Mouse (Mus musculus): ENCODE measurements around the gene Psmb8.
A peak's percentile ranks its signal among the peaks of the same experiment; 100 is the strongest.

Gene Psmb8

DNA sequence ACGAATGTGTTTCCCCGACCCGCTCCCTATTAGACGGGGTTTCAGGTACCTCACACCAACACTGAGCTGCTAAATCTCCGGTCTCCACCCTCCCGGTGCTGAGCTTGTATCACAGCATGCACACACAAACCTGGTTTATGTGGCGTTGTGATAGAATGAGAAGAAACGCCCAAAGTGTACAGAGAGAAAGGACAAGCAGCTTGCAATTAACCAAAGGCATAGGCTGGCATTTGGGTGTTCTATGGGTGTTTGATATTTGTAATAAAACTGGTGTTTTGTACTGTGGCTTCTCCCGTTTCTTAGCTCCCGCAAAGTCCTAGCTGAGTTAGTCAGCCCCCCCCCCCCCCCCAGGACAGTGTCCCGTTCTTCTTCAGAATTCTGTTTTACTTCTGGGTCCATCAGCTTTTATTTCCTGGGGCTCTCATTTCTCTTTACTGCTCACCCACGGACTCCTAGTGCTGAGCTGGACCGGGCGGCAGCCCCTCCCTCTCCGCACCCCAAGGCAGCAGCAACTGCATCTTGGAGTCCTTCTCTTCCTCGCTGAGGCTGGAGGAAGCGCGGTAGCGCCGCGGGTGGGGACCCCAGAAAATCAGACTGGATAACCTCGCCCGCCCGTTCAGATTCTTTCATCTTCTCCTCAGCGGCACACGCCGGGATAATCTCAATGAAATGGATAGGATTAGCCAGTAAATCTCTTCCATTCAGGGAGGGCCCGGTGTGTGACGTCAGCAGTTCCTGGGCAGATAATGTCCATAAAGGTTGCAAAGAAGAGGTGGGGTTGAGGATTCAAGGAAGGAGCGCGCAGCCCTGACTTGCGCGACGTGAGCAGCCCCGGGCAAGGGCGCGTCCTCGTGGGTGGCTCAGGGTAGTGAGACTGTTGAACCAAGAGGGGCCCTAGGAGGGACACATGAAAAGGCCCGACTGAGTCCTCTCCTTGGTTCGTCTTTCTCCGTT lies at the start of gene Psmb8:
TSS of gene Psmb8 (plus strand) at position 781 of the 954 bp plus-strand sequence.
- peak; percentile 67 for DNase-seq (ENCODE audit: low read depth, low spot score)

DNA sequence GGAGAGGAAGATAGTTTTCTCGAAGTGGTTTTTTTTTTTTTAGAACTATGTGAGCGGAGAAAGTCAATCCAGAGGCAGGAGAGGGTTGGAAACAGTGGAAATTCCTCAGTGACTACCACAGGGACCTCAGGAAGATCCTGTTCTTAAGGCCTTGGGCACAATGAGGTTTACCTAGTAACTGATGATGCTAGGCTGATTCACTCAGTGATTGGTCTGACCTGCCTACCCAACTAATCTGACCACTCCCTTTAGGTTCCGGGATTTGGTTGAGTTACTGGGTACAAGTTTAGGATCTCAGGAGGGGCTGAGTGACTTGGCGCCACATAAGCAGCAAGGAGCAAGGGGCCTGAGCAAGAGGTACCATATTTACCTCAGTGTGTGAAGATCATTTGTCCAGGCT lies 44.6 kb upstream of the Psmb8 start, which contains the start of gene H2-DMb1:
TSS of gene H2-DMb1 (plus strand) at position 150 of the 400 bp plus-strand sequence.
- no peak for DNase-seq (ENCODE audit: low read depth, low spot score)

DNA sequence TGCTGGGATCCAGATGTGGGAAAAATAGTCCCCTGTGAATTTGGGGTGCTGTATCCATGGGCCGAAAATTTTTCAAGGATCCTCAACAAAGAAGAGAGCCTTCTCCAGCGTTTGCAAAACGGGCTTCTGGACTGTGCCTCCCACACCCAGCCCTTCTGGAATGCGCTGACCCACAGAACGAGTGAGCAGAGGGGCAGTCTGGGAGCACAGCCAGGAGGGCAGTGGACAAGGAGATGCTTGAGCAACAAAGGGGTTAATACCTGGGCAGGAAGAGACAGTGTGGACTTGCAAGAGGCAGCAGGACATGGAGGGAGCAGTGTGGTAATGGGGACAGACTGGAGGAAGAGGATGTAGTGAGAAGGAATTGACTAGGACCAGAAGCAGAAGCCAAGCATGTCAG lies 42.0 kb upstream of the Psmb8 start:
- no peak for DNase-seq (ENCODE audit: low read depth, low spot score)

DNA sequence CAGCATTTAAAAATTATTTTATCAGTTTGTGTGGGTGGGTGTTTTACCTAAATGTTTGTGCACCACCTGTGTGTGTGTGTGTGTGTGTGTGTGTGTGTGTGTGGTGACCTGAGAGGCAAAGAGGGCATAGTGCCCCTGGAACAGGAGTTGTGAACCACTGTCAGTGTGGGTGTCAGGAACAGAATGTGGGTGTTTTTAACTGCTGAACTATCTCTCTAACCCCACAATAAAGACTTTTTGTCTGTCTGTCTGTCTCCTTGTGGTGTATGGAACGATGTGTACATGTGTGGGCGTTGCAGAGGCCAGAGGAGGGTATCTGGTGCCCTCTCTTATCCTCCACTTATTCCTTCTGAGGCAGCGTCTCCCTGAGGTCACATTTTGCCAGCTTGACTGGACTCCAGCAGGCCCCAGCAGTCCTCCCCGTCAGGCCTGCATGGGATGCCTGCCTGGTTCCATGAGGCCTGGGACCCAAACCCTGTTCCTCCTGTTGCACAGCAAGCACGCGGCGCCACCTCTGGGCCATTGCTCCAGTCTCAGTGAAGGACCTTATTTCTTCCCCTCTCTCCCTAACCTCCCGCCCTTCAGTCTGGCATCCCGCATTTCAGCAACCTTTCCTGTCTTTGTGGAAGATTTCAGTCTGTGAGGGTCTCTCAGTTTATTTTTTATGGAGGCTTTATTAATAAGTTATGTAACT lies 33.2 kb upstream of the Psmb8 start:
- no peak for DNase-seq (ENCODE audit: low read depth, low spot score)

DNA sequence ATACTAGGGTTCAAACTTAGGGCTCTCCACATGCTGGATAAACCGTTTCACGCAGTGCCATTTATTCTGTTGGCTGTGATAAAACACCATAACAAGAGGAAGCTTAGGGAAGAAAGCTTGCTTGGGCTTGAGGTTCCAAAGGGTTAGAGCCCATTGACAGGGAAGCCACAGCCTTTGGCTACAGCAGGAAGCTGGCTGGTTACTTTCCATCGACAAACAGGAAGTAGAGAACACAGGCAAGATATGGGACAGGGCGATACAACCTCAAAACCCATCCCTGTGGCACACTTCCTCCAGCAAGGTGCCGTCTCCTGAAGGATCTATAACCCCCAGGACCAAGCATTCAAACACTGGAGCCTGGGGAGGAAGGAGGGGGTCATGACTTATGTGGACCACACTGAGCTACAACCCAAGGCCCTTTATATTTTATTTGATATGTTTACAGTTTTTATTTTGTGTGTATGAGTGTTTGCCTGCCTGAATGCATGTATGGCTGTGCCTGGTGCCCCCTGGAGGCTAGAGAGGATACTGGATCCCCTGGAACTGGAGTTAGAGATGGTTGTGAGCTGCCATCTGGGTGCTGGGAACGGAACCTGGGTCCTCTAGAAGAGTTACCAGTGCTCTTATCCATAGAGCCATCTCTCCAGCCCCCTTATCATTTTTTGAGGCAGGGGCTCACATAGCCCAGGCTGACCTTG lies 32.3 kb upstream of the Psmb8 start:
- DNase-seq (ENCODE audit: low read depth, low spot score), result no peak

DNA sequence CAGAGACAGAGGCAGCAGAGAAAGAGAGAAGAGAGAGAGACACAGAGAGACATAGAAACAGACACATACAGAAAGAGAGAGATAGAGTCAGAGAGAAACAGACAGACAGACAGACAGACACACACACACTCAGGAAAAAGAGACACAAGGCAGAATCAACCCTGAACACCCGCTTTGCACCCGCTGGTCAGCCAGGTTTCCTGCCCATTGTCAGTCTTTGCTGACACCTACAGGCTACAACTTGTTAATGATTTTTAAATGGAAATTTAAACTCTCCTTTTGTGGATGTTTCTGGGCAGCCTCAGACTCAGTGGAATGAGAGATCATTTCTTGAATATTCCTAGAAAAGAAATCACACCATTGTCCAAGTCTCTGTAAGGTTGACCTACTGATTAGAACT lies 28.2 kb upstream of the Psmb8 start:
- no peak for DNase-seq (ENCODE audit: low read depth, low spot score)

DNA sequence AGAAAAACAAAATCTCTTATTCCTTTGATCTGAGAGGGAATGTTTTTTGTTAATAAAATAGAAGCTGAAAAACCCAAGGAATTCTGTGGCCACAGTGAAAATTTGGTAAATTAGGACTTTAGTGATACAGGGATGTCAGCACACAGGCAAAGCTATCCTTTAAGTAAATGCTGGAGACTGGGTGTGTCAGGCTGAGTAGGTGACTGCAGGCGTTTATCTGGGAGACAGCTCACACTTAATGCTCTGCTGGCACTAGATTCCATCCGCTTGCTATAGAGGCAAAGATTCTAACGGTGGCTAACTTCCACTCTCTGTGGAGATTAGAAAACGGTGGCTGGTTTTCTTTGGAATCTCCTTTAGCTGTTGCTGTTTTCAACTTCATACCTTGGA lies 27.0 kb upstream of the Psmb8 start:
- DNase-seq (ENCODE audit: low read depth, low spot score), result no peak

DNA sequence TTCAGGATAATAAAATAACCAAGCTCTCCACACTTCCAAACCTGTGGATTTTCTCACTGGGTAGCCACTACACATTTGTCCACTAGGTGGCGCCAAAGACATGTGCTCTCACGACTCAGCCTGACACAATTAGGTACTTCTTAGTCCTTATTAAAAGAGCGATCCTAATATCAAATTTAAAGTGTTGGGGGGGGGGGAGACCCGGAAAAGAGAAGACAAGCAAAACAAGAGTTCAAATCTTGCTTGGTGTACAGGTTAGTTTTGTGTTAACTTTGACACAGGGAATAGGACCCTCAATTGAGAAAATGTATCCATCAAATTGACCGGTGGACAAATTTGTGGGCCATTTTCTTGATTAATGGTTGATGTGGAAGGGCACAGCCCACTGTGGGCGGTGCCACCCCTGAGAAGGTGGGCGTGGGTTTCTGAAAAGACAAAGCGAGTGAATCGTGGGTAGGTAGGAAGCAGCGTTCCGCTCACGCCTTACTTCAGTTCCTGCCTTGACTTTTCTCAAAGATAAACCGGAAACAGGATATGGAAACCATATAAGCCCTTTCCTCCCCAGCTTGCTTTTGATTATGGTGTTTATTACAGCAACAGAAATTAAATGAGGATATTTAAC lies 26.5 kb upstream of the Psmb8 start:
- DNase-seq (ENCODE audit: low read depth, low spot score), result peak; percentile 39

DNA sequence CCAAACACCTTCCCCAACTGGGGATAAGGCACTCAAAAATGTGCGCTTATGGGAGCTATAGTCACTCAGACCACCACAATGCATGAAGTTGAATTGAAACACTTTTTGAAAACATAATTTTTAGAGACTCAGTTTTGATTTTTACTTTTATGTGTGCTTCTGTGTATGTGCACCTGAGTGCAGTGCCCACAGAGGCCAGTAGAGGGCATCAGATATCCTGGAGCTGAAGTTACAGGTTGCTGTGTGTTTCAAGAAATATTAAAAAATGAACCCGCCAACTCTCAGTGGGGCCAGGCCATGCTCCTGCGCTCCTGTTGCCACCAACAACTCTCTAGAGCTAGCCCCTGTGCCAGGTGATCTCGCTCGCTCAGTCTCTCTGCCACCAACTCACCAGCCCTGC lies 25.0 kb upstream of the Psmb8 start:
- no peak for DNase-seq (ENCODE audit: low read depth, low spot score)

DNA sequence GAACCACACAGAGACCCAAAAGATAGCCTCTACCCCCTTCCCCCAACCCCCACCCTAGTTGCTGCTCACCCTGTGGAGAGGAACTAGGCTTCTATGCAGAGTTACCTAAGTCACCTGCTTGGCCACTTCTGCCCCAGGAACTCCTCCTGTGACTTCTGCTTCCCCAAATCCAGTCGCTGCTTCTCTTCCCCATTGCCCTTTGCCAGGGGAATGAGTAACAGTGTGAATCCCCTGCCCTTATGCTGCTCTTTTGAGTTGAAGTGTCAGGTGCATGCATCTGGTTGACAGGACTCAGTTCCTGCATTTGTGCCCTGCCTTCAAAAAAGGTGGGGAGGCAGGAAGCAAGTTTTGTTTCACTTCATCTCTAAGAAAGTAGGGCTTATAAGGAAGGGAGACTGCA lies 23.4 kb upstream of the Psmb8 start:
- DNase-seq (ENCODE audit: low read depth, low spot score), result no peak

DNA sequence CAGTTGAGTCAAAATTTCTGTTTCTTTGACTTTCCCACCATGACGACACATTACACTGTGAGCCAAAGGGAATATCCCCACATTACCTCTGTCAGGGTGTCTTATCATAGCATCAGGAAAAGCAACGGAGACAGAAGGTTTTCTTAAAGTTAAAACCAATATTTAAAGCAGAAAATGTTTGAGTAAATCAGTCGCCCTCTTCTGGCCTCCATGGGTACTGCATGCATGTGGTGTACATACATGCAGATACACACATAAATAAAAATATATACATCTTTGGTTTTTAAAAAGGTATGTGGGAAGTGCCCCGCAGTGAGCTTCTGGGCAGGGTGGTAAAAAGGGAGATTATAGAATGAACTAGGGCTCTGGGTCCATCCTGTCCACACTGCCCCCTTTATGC lies 20.3 kb upstream of the Psmb8 start:
- DNase-seq (ENCODE audit: low read depth, low spot score), result no peak

DNA sequence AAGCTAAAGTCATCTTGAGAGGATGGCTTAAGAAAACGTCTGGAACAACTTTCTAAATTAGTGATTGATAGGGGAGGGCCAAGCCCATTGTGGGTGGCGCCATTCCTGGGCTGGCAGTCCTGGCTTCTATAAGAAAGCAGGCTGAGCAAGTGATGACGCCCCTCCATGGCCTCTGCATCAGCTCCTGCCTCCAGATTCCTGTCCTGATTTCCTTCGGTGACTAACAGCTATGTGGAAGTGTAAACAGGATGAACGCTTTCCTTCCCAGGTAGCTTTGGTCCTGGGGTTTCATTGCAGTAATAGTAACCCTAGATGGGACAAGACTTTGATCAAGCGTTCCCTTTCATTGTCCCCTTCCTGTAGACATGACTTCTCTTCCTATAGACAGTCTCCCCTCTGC lies 18.5 kb upstream of the Psmb8 start:
- DNase-seq (ENCODE audit: low read depth, low spot score), result no peak

DNA sequence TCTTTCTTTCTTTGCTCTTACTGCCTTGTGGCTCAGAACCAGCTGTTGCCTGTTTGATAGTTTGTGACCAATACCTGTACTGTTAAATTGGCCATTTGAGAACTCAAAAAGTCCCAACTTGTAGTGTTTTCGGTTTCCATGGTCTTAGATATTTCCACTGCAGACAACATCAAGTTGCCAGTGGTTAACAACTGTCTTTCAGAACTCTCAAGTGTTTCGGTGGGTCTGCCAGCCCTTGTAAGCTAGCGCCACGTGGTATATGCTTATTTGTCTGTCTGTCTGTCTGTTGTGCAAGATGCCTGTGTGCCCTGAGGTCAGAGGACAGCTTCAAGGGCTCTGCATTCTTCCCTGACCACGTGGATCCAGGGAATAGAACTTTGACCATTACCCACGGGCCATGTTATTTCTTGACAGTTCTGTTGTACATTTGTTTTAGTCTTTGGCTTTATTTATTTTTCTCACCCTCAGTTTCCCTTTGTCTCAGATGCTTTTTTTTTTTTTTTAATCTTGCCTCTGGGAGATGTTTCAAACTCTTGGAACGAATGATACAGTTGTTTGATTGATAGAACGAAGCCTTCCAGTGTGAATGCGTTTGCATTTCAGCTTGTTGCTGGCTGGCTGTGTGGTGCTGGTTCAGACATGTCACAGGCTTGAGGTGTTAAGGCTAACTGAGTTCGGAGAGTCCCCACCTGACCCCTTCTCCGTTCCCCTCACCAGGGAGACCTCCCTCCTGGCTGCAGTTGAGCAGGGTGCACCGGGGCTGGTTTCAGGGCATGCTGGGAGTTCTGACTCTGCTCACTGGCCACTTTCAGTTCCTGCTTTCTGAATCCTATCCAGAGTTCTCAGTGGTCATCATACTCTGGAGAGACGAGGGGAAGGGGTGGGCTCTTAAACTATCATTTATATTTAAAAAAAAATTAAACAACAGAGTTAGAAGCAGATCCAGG lies 17.3 kb upstream of the Psmb8 start:
- no peak for DNase-seq (ENCODE audit: low read depth, low spot score)

DNA sequence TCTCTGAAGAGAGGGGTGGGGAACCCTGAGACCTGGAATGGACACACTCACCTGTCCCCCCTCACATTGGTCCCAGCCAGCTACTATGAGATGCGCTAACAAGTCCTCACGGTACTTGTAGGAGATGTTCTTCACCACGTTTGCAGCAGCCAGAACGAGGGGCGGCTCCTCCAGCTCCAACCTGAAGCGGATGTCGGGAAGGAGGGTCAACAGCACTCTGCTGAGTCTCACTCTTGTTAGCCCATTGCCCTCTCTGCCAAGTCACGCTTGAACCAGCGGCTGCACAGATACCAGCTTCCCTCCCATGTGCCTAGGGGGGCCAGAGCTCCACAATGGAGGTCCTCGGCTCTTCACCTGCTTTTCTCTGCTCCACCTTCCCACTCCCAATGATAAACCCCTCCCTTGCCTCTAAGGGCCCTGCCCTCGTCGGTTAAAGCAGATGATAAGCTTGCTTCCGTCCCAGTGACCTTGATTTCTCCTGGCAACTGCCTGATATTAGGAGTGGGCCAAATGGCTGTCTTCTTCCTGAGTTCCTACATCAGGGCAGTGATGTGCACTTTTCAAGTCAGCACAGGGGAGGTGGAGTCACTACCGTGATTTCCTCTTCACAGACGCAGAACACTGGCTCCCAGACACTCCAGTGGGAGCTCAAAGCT lies 13.8 kb upstream of the Psmb8 start:
- DNase-seq (ENCODE audit: low read depth, low spot score), result no peak

DNA sequence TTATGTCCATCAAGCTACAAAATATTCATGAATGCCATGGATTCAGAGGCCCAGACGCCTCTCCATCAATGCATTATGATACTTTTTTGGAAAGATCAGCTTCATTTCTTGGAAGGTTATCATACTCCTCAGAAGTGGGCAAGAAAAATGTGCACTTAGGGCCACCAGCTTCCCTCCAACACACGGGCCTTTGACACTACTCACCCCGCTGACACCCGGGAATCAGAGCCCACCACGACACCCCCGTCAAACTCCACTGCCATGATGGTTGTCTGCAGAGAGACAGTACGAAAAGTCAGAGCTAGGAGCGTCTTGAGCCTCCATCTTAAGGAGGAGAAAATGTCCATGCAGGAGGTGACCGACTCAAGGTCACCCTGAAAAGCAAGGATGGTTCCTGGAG lies 12.0 kb upstream of the Psmb8 start:
- DNase-seq (ENCODE audit: low read depth, low spot score), result no peak

DNA sequence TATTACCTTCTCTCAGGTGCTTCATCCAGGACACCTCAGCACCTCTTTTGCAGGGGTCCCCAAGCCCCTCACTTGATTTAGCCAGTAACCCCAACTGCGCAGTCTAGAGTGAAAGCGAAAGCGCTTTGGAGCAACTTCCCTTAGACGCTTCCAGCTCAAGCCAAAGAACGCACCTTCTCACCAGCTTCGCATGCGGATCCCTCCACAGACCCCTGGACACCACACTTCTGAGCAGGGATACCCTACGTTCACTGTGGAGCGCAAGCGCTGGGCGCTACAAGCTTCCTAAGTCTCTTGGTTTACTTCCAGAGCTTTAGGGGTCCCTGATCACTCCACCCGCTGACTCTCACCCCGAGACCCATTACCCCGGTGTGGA lies 10.6 kb upstream of the Psmb8 start:
- no peak for DNase-seq (ENCODE audit: low read depth, low spot score)

DNA sequence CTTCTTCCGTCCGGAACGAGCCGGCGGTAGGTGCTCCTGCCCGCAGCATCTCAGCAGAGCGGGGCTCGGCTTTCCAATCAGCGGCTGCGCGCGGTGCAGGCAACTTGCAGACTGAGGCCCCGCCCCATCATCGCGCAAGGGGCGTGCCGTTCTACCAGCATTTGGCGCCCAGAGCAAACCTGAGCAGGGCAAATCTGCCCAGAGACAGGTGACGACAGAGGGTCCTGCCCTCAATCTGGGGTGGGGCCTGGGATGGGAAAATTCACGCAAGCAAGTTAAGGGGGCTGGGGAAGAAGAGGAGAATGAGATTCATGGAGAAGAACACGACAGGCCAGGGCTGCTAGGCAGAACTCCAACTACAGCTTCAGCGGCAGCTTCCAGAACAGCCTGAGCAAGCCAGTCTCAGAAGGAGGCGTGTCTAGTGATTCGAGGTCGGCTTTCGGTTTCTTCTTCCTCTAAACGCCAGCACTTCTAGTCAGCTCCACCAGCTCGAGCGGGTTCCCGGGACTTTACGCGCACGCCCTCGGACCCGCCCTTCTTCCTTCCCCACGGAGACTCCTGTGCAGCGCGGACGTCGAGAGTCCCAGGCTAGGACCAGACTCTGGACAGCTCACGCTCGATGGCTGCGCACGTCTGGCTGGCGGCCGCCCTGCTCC lies 10.1 kb upstream of the Psmb8 start, which contains the start of the genes Tap1 and Psmb9:
TSS of gene Tap1 (plus strand) at position 293 of the 656 bp plus-strand sequence.
TSS of gene Psmb9 (minus strand) at position 504 of the 656 bp plus-strand sequence.
- DNase-seq (ENCODE audit: low read depth, low spot score), result peak; percentile 77

DNA sequence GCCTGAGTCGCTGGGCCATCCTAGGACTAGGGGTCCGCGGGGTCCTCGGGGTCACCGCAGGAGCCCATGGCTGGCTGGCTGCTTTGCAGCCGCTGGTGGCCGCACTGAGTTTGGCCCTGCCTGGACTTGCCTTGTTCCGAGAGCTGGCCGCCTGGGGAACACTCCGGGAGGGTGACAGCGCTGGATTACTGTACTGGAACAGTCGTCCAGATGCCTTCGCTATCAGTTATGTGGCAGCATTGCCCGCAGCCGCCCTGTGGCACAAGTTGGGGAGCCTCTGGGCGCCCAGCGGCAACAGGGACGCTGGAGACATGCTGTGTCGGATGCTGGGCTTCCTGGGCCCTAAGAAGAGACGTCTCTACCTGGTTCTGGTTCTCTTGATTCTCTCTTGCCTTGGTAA lies 9.5 kb upstream of the Psmb8 start:
- no peak for DNase-seq (ENCODE audit: low read depth, low spot score)

DNA sequence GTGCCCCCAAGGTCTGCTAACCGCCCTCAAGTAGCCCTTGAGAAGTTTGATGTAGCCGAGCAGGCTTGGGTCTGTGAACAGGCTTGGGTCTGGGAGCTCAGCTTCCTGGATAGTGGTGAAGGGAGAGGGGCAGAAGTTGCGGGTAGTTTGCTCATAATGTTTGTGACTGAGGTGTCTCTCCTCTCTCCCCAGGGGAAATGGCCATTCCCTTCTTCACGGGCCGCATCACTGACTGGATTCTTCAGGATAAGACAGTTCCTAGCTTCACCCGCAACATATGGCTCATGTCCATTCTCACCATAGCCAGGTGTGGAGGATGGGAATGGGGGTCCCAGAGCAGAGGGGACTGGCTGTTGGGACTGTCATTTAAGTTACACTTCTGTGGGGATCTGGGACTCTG lies 8.5 kb upstream of the Psmb8 start:
- no peak for DNase-seq (ENCODE audit: low read depth, low spot score)

DNA sequence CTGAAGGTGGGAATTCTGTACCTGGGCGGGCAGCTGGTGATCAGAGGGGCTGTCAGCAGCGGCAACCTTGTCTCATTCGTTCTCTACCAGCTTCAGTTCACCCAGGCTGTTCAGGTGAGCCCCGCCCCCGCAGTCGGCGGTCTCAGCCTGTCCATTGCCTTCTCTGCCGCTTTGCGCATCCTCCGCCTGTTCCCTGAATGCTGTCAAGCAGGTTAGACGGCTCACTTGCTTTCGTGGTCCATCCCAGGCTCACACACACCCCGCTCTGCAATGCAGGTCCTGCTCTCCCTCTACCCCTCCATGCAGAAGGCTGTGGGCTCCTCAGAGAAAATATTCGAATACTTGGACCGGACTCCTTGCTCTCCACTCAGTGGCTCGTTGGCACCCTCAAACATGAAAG lies 4.7 kb upstream of the Psmb8 start:
- no peak for DNase-seq (ENCODE audit: low read depth, low spot score)

Measured in brain, embryonic 18.5 days (tissue).